Mouse (Mus musculus) gastrocnemius, postnatal 4 days (tissue): ENCODE results near the gene Xdh. TPM values are rescaled to one million over a fixed set of nuclear protein-coding genes. Genes with fewer than 3 reads are reported as not detected.

Source experiments
- DNase-seq, 2 experiments: peaks; one replicate each; pipeline ENCODE4 v3.0.0; 2021 to 2022; ENCODE audit warnings: low spot score in 2 of 2, mixed read lengths in 2 of 2
- total RNA-seq, 2 experiments: library from RNA; stranded (reverse); gene quantifications; 2 replicates each; pipeline ENCODE4 v1.2.3; 2021

The Xdh gene
- total RNA-seq, 2 experiments from 2014 or later = 5.6 to 7.6 TPM

DNA sequence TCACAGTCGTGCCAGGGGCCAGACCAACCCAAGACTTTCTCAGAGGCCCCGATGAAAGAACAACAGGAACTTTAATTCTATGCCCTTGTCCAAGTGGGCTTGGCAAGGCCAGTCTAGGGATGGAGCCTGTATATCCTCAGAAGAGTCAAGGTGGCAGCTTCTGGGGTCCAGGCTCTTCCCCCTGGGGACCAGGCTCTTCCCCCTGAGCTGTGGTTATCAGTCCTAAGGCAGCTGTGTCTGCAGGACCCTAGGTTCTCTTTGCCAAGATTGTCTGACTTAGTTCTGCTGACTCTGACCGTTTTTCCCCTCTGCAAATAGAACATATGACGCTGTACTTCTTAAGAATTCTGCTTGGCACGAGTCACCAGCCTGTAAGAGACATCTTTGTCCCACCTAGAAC lies 5.3 kb downstream of the Xdh start:
- DNase-seq = no peak

DNA sequence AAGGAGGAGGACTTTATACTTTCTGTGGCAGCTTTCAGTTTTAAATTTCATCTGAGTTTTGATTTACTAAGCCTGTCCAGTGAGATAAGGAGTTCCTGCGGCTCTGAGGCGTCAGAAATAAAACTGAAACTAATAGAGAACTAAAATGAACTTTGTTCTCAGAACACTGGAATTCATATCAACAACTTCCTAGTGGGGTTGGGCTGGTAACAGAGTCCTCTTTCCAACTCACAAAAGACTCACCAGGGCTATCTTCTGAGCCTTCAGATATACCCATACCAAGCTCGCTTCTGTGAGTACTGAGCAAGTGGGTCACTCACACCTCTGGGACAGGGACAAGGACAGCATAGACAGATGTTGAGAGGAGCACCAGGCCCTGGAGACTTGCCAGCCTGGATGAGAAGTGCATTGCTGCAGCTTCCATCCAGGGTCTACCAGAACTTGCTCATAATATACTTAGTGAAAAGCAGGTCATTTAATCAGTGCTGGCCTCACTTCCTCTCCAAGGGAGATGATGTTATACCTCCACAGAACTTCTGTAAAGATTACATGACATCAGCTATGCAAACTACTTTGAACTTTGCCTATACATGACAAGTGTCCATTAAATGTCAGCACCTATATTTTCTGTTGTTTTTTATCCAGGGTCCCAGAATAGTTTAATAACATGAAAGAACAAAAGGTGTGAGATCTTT lies 7.6 kb downstream of the Xdh start:
- no peak for DNase-seq

DNA sequence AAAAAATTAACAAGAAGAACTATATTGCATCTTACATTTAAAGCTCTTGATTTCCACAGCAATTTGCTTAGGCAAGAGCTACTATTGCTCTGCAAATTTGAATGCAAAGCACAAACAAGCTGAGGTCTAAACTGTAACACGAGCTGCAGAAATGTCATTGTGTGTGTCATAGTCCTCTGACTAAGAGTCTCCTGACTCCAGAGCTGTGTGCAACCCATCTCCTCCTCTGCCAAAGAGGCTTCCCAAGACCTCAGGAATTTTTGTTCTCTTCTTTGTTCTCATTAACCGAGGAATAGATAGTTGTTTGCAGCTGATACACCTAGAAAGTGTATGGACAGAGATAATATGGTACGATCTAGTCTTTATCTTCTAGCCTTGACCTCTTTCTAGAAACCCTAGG lies 8.2 kb downstream of the Xdh start:
- DNase-seq = no peak

DNA sequence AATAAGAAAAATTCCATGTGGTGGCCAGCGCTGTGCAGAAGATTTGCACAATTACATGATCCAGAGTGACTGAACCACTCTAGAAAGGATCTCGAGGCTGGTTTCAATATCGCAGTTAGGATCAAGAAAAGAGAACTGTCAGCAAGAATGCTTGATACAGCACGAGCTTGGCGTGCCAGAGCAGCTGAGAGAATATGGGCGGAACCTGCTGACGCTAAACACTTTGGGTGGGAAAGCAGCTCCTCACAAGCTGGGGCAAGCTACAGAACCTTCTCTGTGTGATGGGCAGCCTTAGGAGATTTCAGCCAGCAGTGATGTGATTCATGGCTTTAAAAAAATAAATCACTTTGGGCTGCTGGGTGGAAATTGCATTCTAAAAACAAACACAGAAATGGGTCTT lies 12.9 kb downstream of the Xdh start:
- DNase-seq = no peak

DNA sequence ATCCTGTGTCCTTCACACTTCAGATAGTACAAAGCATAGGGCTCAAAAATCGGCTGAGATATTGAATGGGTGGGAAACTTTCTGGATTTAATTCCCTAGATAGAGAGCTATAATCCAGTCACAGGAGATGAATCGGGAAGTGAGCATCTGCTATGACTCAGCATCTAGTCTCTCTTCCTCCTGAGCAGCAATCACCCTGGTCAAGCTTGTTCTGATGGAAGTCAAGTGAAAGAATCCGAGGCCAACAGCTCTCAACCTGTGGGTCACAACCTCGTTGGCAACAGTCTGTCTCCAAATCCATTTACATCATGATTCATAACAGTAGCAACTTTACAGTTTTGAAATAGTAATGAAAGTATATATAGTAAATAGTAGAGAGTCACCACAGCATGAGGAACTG lies 14.8 kb downstream of the Xdh start:
- DNase-seq = no peak

DNA sequence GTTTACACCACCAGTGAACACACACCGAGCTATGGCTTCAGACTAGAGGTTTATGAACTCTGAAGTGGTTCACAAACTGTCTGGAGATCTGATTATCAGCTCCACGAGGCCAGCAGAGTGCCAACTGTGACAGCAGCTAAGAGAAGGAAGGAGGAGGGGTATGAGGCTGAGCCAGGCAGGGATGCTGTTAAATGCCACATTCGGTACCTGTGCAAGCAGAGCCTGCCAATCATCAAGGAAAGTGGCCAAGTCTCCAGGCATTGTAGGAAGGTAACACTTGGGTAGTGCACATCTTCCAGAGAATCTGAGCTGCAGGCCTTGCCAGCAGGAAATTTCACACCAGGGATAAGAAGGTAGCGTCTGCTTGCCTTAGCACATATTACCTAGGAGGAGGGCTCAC lies 15.7 kb downstream of the Xdh start:
- no peak for DNase-seq

DNA sequence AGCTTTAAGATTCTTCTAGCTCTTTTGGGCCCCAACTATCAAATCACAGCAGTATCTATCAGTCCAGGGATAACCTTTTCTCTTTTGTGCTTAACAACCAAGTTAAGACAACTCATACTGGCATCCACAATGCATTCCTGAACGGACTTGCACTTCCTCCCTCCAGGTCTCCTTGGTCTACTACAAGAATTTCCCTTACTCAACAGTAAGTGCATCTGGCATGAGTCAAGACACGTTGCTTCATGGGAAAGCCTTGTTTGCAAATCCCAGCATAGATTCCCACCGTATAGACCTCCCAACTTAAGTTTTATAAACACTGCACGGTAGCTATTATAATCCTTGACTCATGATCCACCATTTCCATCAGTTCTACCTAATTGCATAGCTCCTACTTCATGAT lies 16.4 kb downstream of the Xdh start:
- DNase-seq = no peak

DNA sequence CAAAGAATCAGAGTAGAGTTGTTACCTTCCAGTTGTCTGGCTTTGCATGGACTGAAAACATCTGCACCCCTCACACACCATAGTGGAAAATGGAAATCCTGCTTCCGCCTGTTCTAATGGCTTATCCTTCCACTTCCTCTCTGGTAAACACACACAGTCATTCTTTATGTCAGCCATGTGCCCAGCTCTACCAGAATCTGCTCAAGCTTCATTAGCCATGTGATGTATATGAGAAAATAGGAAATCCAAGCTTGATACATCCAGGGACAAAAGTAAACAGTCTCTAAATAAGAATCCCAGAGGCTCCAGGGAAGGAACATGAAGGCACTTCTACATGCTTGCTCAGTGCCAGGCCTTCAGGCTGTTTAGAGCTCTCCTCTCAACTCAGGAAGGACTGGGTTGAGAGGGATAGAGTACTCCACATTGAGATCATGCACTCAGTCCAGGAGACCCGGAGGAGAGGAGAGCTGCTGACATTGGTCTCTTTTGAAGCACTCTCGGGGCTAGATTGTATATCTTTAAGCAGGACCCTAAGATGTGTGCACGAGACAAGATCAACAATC lies 17.4 kb downstream of the Xdh start:
- DNase-seq = no peak

DNA sequence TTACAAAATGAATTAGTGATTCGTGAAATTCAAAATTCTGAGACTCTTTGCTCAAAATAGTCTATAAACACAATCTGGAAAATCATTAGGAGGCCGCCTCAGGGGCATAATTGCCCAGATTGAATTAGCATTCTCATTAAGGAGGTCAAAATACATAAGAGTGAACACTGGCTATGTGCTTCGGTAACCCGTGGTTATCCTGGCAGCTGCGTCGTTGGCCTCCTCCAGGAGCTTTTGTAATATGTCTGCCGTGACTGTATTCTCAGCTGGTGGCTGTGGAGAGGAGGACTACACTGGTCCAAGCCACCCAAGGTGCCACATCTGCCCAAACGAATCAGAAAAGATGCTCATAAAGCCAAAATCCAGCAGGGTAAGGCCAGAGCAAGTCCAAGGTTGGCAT lies 30.5 kb downstream of the Xdh start:
- no peak for DNase-seq

DNA sequence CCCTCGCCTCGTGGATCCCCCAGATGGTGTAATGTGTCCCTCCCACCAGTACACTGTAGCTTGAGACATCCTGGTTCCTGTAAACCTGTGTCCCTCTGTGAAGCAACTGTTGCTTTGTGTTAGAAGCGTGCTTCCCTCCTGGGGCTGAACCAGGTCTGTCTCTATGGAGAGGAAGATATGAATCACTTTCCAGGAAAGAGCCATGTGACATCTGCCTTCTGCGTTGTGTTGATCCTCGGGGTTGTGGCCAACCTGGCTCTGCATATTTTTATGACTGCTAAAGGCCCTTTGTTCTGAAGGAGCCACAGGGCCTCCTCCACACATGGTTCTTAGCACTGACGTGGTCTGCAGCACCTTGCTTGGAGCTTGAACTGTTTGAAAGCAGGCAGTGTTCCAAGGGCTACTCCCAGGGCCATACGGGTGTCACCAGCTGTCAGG lies 31.0 kb downstream of the Xdh start:
- no peak for DNase-seq

DNA sequence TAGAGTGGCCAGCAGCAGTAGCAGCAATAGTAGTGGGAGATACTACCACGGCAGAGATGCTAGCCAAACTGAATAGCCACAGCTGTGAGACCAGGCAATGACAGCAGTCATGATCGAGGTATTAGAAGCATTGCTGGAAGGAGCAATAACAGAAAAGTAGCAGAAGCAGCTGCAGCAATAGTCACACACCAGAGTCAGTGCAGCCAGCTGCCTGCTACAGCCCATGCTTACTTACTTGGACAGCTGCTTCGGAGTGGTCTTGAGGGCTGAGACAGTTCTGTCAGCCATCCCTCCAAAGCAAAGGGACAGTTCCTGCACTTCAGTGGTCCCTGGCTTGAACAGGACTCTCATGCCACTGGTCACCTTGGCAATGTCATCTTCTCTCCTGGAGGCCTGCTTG lies 31.9 kb downstream of the Xdh start:
- no peak for DNase-seq

DNA sequence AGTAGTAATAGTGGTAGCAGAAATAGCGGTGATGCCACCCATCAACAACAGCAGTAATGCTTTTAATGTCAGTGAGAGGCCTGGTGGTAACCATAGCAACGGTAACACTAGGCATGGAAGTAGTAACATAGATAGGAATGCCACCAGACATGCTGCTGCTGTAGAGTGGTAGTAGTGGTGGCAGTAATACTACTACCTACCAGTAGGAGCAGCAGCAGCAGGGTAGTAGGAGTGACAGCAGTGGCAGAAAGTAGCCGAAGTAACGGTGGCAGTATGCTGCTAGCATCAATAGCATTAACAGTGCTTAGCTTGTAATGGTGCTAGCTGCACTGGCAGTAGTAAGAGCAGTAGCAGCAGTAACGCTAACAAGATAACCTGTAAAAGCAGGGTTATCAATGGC lies 32.3 kb downstream of the Xdh start:
- DNase-seq = no peak

DNA sequence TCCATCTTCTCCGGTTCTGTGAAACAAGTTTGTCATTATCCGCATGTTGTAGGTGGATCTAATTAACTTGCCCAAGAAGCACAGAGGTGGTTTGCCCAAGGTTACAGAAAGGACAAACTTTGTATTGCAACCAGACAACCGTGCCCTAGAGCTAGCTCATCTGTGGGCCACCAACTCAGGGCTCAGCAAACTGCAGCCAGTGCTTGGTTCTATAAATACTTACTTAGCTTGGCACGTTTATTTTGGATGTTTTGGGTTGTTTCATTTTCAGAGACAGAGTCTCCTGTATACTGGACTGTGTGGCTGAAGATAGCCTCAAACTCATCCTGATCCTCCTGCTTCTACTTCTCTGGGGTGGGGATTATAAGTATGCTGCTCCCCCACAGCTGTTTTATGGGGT lies 35.3 kb downstream of the Xdh start:
- DNase-seq = no peak

DNA sequence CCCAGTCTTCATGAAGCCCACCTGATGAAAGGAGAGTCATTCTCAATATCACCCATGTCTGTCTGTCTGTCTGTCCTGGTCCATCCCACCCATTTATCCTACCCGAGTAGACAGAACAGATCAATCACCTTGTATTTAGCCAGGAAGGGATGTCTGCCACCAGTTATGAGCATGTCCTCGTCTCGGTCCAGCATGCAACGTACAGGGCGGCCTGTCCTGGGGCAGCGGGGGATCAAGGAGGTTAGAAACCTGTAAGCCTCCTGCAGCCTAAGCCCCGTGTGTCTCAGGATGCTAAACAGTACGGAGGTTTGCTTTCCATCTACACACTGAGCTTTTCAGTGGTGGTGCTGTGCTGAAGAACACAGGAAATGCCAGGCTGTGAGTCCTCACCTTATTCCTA lies 43.9 kb downstream of the Xdh start:
- DNase-seq = no peak

DNA sequence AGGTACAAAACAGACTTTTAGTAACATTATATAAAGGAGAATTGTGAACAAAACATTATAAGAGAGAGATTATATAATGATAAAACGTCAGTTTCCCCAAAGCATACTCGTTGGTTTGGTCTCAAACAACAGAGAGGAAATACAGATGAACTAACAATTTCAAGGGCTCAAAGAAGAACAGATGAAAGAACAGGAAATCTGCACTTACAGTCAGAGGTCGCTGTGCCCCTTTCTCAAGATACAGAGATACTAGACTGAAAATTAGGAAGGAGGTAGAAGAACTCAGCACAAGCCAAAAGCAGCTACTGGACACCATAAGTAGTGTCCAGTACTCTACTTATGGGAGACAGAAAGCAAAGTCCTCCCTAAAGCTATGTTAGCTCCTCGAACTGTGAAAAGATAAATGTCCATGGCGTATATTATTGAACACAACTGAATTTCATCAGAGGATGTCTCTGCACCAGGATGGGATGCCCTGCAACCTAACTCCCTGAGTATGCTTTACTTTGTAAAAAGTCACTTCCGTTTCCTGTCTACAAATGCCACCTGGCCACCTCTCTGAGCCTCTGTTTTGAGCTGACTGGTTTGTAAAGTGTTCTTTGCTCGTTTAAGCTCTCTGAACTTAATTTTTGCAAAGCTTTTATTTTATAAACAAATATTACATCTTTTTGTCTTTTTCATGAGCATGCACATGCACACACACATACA lies 44.8 kb downstream of the Xdh start:
- DNase-seq = no peak

DNA sequence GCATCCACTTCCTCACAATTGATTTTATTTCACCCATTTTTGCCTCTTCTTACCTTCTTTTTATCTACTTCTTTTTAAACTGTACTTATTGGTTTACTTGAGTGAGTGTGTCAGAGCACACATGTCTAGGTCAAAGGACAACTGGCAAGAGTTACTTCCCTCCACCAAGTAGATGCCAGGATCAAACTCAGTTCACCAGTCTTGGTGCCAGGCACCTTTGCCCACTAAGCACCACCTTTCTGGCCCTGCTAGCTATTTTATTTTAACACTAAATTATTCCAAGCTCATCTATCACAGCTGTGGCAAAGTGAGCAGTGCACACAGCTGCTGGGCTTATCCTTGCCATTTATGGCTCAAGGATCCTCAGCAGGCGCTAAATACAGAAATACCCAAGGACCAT lies 46.9 kb downstream of the Xdh start:
- DNase-seq = no peak

DNA sequence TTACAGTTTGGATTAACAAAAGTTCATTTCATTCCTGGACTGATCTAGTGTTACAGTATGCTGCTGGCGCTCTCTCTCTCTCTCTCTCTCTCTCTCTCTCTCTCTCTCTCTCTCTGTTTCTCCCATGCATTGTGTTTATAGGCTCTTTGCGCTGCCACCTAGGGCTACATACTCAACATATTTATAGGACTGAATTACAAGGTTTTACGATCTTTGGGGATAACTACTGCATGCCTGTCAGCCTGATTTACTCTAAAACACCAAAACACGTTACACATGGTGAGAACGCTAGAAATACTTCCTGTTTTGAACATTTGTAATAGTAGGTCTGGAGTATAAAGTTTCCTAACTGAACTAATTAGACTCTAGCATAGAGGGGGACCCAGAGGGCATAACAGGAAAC lies 47.8 kb downstream of the Xdh start:
- DNase-seq = no peak

DNA sequence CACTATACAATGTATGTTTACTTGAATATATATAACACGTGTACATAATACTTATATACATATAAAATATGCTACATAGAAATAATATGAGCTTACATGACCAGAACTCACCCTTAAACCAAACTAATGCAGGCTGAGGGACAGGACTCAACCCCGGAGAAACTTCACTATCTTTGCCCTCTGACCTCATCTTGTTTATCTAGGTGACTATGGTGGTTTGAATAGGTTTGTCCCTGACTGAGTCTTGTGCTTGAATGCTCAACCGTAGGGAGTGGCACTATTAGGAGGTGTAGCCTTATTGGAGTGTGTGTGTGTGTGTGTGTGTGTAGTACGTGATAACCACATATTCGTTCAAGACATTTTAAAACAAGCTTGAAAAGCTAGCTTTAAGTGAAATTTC lies 55.6 kb downstream of the Xdh start:
- DNase-seq = no peak

DNA sequence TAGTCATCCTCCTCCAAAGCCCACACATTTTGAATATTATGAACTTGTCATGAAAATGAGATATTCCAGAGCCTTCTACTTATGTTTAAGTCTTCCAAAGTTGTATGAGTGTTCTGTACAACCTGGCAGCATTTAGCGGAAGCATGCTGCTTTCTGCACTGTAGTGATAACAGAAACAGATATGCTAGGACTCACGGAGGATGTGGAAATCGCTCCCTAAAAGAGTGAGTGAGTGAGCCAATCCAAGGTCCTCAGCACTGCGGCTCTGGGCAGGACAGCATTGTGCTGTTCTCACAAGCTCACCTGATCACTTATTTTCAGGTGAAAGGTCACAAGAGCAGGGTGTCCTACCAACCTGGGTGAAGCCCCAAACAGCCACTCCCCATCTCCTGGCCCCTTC lies 56.2 kb downstream of the Xdh start:
- no peak for DNase-seq

DNA sequence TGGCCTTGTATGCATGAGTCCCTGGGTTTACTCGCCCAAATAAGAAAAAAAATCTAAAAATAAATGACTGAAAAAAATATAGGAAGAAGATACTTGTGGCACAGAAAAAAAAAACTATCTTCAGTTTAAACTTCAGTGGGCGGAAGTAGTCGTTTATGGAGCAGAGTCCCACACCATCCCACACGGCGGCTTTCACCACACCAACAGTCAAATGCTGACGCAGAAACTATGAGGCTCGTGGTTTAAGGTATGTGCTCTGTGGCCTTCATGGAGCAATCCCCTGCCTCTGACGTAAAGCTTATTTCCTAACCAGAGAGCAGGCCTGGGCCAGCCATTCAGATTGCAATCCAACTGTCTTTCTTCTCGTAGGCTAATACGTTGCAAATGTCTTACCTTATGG lies 56.8 kb downstream of the Xdh start:
- DNase-seq = no peak

DNA sequence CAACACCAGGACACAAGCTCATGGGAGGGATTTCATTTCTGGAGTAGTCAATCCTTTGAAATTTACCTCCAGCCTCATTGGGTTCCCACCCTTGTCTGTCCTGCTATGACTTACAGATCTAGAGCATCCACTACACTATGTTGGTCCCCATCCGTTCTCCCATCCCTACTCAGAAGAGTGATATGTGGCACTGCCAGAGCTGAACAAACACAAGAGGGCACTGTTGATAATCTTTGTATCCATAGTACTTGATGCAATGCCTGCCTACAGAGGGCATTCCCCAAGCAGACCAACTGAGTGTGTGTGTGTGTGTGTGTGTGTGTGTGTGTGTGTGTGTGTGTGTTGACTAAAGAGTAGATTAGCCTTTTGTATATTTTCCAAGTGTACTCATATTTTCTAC lies 58.4 kb downstream of the Xdh start:
- DNase-seq = no peak

DNA sequence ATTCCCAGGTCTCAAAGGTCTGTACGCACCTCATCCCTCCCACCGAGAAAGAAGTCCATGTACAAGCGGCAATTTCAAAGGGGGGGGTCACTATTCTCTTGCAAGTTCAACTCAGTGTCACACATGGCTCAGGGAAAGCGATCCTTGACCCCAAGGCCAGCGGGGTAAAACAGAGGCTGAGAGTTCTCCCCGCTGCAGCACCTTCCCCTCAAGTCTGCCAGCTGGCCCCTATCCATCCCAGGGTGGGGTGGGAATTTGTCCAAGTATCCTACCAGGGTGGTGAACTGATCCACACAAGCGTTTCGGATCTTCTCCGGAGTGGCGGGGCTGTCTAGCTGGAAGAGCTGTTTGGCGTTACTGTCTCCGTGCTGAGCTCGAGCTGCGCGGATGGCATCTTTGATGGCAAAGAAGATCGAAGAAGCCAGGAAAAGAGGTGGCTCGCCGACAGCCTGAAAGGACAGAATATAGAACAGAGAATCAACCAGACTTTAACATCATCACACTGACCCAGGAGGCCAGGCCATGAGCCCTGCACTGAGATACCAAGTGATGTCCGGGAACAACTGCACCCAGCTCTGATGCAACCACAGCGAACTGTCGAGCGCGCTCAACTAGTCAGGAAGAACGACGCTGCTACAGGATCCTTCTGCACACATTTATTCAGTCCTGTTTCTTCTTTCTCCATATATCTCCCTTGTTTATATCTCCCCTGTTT lies 63.8 kb downstream of the Xdh start:
- DNase-seq = no peak
